Mouse (Mus musculus) limb, embryonic 14.5 days (tissue): ENCODE results near the gene Ick. TPM values are rescaled to one million over a fixed set of nuclear protein-coding genes. Genes with fewer than 3 reads are reported as not detected.

Experiments
- ATAC-seq: fragments of 200-750 bp; cut with Nextera tagmentation; 2 replicates; pipeline ENCODE4 v1.8.0; 2017; ENCODE audit warnings: low read depth, moderate number of reproducible peaks, moderate TSS enrichment; ENCODE audit not compliant: low FRiP score
- DNase-seq: peaks from one replicate; pipeline ENCODE4 v3.0.0-alpha.2; 2015; ENCODE audit warnings: low spot score
- H3K27ac ChIP-seq: fragments of 300-500 bp; sonication (generic); replicated peaks from 2 replicates; pipeline ENCODE4 v1.5.1; 2014; ENCODE audit warnings: low read depth, mild to moderate bottlenecking, low read length, moderate library complexity, mixed read lengths
- H3K27me3 ChIP-seq: fragments of 300-500 bp; sonication (generic); 2 replicates; pipeline ENCODE4 v1.6.1; 2014; ENCODE audit warnings: low read length, mixed read lengths; ENCODE audit not compliant: control insufficient read depth, insufficient read depth
- H3K36me3 ChIP-seq: fragments of 300-500 bp; sonication (generic); 2 replicates; pipeline ENCODE4 v1.6.1; 2014; ENCODE audit warnings: mild to moderate bottlenecking, low read length, moderate library complexity, mixed read lengths; ENCODE audit not compliant: control insufficient read depth, insufficient read depth
- H3K4me1 ChIP-seq: fragments of 300-500 bp; sonication (generic); 2 replicates; pipeline ENCODE4 v1.6.1; 2014; ENCODE audit warnings: antibody characterized with exemption, low read length, mixed read lengths; ENCODE audit not compliant: control insufficient read depth, insufficient read depth
- H3K4me2 ChIP-seq: fragments of 300-500 bp; sonication (generic); replicated peaks from 2 replicates; pipeline ENCODE4 v1.6.1; 2014; ENCODE audit warnings: low read depth, mild to moderate bottlenecking, low read length, moderate library complexity; ENCODE audit not compliant: severe bottlenecking
- H3K4me3 ChIP-seq: fragments of 300-500 bp; sonication (generic); replicated peaks from 2 replicates; pipeline ENCODE4 v1.5.1; 2014; ENCODE audit warnings: low read length
- H3K9ac ChIP-seq: fragments of 300-500 bp; sonication (generic); 2 replicates; pipeline ENCODE4 v1.6.1; 2014; ENCODE audit warnings: mild to moderate bottlenecking, low read depth, low read length, moderate library complexity; ENCODE audit not compliant: severe bottlenecking
- H3K9me3 ChIP-seq: fragments of 300-500 bp; sonication (generic); 2 replicates; pipeline ENCODE4 v1.6.1; 2016; ENCODE audit warnings: low read length; ENCODE audit not compliant: control insufficient read depth
- POLR2A ChIP-seq: fragments of 200-500 bp; IDR thresholded peaks from 2 replicates; pipeline ENCODE4 v1.8.0; 2012; ENCODE audit warnings: inconsistent platforms, mild to moderate bottlenecking, moderate library complexity, borderline replicate concordance; ENCODE audit not compliant: insufficient read depth, insufficient read length; ENCODE audit errors: extremely low read depth
- WGBS: fragments of 180-500 bp; shearing (Covaris S2); extraction: QIAGEN DNeasy Blood & Tissue Kit; methylation state at CpG from one replicate; pipeline ENCODE4 v1.1.7; 2014; 5-methylcytosine and 5-hydroxymethylcytosine counted together
- polyA plus RNA-seq, 2 experiments: library from polyadenylated mRNA; depleted of rRNA in 1 of 2; stranded (reverse) in 1 of 2; unstranded in 1 of 2; fragments of >200 nt; fragmentation: Nextera tagmentation in 1 of 2; extraction: Ambion mirVana in 1 of 2; gene quantifications; 2 replicates each; pipeline versions ENCODE4 v1.2.1 to v1.2.3; 2012 to 2014

Ick gene
- polyA plus RNA-seq, 2 experiments: 25.4 to 31.0 TPM

DNA sequence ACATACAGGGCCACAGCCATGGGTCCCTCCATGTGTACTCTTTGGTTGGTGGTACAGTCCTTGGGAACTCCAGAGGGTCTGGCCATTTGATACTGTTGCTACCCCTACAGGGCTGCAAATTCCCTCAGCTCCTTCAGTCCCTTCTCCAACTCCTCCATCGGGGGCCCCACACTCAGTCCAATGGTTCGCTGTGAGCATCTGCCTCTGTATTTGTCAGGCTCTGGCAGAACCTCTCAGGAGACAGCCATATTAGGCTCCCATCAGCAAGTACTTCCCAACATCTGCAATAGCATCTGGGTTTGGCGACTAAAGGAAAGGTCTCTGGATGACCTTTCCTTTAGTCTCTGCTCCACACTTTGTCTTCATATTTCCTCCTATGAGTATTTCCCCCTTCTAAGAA lies 102.5 kb downstream of the Ick start:
- 83% methylated on average over 3 of the region's 3 CpGs for WGBS
- no peaks in the 10 kb centered on the region for H3K4me1 ChIP-seq
- ATAC-seq: no peak
- H3K9me3 ChIP-seq: no peaks in the 10 kb centered on the region
- no peak overlapping the region for H3K27ac ChIP-seq
- H3K4me3 ChIP-seq: no peak overlapping the region
- H3K36me3 ChIP-seq: peaks cover 22% of the 10 kb centered on the region
- no peak overlapping the region for H3K4me2 ChIP-seq
- TF ChIP-seq POLR2A: no peak
- no peak for DNase-seq
- no peaks in the 10 kb centered on the region for H3K27me3 ChIP-seq
- H3K9ac ChIP-seq: no peak overlapping the region

DNA sequence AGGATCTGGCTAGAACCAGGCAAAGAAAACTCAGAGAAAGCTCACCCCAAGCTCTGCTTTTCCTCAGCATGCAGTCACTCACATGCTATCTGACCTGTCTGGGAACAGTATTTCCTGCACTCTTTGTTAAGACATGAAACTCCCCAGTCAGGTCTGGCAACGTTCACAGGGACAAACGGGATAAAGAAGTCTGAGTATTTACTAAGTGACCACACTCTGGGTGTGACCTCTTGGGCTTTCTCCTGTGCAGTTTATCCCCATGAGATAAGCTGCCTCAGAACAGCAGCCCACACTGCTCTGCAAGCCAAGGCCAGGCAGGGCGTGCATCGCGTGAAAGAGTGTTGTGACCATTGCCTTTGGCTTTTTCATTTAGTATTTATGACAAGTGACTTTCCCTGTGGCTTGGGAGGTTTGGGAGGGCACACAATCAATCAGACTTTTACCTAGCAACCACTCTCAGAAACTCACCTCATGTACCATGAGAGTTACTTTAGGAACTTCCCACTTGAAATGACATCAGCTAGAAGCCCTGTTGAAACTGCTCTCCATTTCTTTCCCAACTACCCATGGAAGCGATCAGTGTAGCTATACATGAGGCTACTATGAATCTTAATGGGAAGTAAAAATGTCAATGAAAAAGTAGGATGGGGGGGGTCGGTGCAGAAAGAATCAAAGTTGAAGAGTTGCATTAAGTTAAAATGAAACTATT lies 103.5 kb downstream of the Ick start:
- 75% methylated on average over 7 of the region's 7 CpGs for WGBS
- H3K27me3 ChIP-seq: no peaks in the 10 kb centered on the region

DNA sequence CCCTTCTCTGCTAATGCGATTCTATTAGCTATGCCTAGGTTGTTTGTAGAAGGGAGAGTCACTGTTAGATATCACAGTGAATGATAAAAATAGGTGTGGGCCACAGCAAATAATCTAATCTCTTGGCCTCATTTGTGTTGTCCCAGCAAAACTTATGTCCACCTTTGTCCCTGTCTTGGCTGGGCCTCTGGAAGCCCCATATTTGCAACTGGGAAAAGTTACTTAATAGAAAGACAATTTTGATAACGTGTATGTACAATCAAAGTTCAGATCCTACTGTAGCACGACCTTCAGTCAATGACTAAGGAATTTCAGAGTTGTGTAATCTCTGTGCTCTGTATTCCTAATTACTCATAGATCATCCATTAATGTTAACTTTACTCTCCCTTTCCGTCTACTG lies 108.1 kb downstream of the Ick start:
- H3K36me3 ChIP-seq: no peaks in the 10 kb centered on the region
- no peaks in the 10 kb centered on the region for H3K9me3 ChIP-seq
- 80% methylated on average over 4 of the region's 4 CpGs for WGBS
- TF ChIP-seq POLR2A: no peak
- no peak for ATAC-seq
- no peaks in the 10 kb centered on the region for H3K27me3 ChIP-seq
- H3K27ac ChIP-seq: no peak overlapping the region
- H3K4me2 ChIP-seq: no peak overlapping the region
- no peak overlapping the region for H3K9ac ChIP-seq
- DNase-seq: no peak
- no peak overlapping the region for H3K4me3 ChIP-seq
- no peaks in the 10 kb centered on the region for H3K4me1 ChIP-seq

More for the DNA sequence above, 103.5 kb downstream of the Ick start:
- H3K9me3 ChIP-seq: no peaks in the 10 kb centered on the region
- H3K4me1 ChIP-seq: no peaks in the 10 kb centered on the region
- no peak overlapping the region for H3K4me2 ChIP-seq
- H3K9ac ChIP-seq: no peak overlapping the region
- no peak overlapping the region for H3K27ac ChIP-seq
- H3K36me3 ChIP-seq: peaks cover 22% of the 10 kb centered on the region
- no peak for TF ChIP-seq POLR2A
- no peak overlapping the region for H3K4me3 ChIP-seq
- no peak for ATAC-seq
- DNase-seq: no peak

Other genes with a start within 250 kb of the Ick start
- 59.1 and 83.9 TPM in 2 replicates for gene Elovl5, start 191.8 kb upstream of the Ick start, polyA plus RNA-seq (2012; rRNA removed)
- gene Elovl5, start 191.8 kb upstream of the Ick start, polyA plus RNA-seq (2014; fragmentation: Nextera tagmentation; extraction: Ambion mirVana): 72.7 and 76.6 TPM in 2 replicates
- 0.03 and 0.05 TPM in 2 replicates for gene Gcm1, start 57.3 kb upstream of the Ick start, polyA plus RNA-seq (2012; rRNA removed)
- 0.11 TPM in 1 of 2 replicates, not detected in the other for gene Gcm1, start 57.3 kb upstream of the Ick start, polyA plus RNA-seq (2014; fragmentation: Nextera tagmentation; extraction: Ambion mirVana)
- gene Fbxo9, start 127 bp upstream of the Ick start, polyA plus RNA-seq (2012; rRNA removed): 61.4 and 65.6 TPM in 2 replicates
- 43.6 and 44.2 TPM in 2 replicates for gene Fbxo9, start 127 bp upstream of the Ick start, polyA plus RNA-seq (2014; fragmentation: Nextera tagmentation; extraction: Ambion mirVana)
- gene Gsta4, start 73.6 kb downstream of the Ick start, polyA plus RNA-seq (2012; rRNA removed): 35.2 and 47.5 TPM in 2 replicates
- 68.2 and 76.4 TPM in 2 replicates for gene Gsta4, start 73.6 kb downstream of the Ick start, polyA plus RNA-seq (2014; fragmentation: Nextera tagmentation; extraction: Ambion mirVana)
- 0.55 TPM in 1 of 2 replicates, not detected in the other for gene Gsta1, start 121.5 kb downstream of the Ick start, polyA plus RNA-seq (2012; rRNA removed)
- gene Gsta1, start 121.5 kb downstream of the Ick start, polyA plus RNA-seq (2014; fragmentation: Nextera tagmentation; extraction: Ambion mirVana): 0.90 and 3.2 TPM in 2 replicates
- gene Gm3776, start 147.9 kb downstream of the Ick start, polyA plus RNA-seq (2012; rRNA removed): 0.42 and 0.70 TPM in 2 replicates
- gene Gm3776, start 147.9 kb downstream of the Ick start, polyA plus RNA-seq (2014; fragmentation: Nextera tagmentation; extraction: Ambion mirVana): 1.5 and 2.6 TPM in 2 replicates
- not detected in 2 replicates for gene Gm10639, start 180.7 kb downstream of the Ick start, polyA plus RNA-seq (2012; rRNA removed)
- gene Gm10639, start 180.7 kb downstream of the Ick start, polyA plus RNA-seq (2014; fragmentation: Nextera tagmentation; extraction: Ambion mirVana): not detected in 2 replicates
- not detected in 2 replicates for gene Omt2a, start 205.6 kb downstream of the Ick start, polyA plus RNA-seq (2012; rRNA removed)
- gene Omt2a, start 205.6 kb downstream of the Ick start, polyA plus RNA-seq (2014; fragmentation: Nextera tagmentation; extraction: Ambion mirVana): not detected in 2 replicates
- gene Omt2b, start 218.4 kb downstream of the Ick start, polyA plus RNA-seq (2012; rRNA removed): not detected in 2 replicates
- gene Omt2b, start 218.4 kb downstream of the Ick start, polyA plus RNA-seq (2014; fragmentation: Nextera tagmentation; extraction: Ambion mirVana): not detected in 2 replicates
- gene Gsta2, start 246.6 kb downstream of the Ick start, polyA plus RNA-seq (2012; rRNA removed): 1.2 and 3.0 TPM in 2 replicates
- gene Gsta2, start 246.6 kb downstream of the Ick start, polyA plus RNA-seq (2014; fragmentation: Nextera tagmentation; extraction: Ambion mirVana): 4.6 and 7.8 TPM in 2 replicates